Mouse (Mus musculus) stomach, embryonic 16.5 days (tissue): ENCODE results near the gene Rnf215. TPM values are rescaled to one million over a fixed set of nuclear protein-coding genes. Genes with fewer than 3 reads are reported as not detected.

ENCODE experiments used
- ATAC-seq: fragments of 200-750 bp; cut with Nextera tagmentation; 2 replicates; pipeline ENCODE4 v1.8.0; 2017; ENCODE audit warnings: moderate number of reproducible peaks, moderate TSS enrichment; ENCODE audit not compliant: insufficient read depth, low FRiP score
- H3K27ac ChIP-seq: fragments of 300-500 bp; sonication (generic); 2 replicates; pipeline ENCODE4 v1.5.1; 2014; ENCODE audit warnings: low read length
- H3K27me3 ChIP-seq: fragments of 300-500 bp; sonication (generic); 2 replicates; pipeline ENCODE4 v1.6.1; 2014; ENCODE audit warnings: low read length, control low read depth, mixed read lengths; ENCODE audit not compliant: control insufficient read depth, insufficient read depth
- H3K36me3 ChIP-seq: fragments of 300-500 bp; sonication (generic); 2 replicates; pipeline ENCODE4 v1.6.1; 2014; ENCODE audit warnings: low read length; ENCODE audit not compliant: control insufficient read depth, insufficient read depth
- H3K4me1 ChIP-seq: fragments of 300-500 bp; sonication (generic); 2 replicates; pipeline ENCODE4 v1.6.1; 2014; ENCODE audit warnings: low read length, control low read depth, mixed read lengths; ENCODE audit not compliant: control insufficient read depth, insufficient read depth
- H3K4me2 ChIP-seq: fragments of 300-500 bp; sonication (generic); 2 replicates; pipeline ENCODE4 v1.6.1; 2014; ENCODE audit warnings: low read depth, low read length, mixed read lengths
- H3K4me3 ChIP-seq: fragments of 300-500 bp; sonication (generic); replicated peaks from 2 replicates; pipeline ENCODE4 v1.5.1; 2014; ENCODE audit warnings: mild to moderate bottlenecking, low read length
- H3K9ac ChIP-seq: fragments of 300-500 bp; sonication (generic); 2 replicates; pipeline ENCODE4 v1.6.1; 2014; ENCODE audit warnings: low read length
- H3K9me3 ChIP-seq: fragments of 300-500 bp; sonication (generic); replicated peaks from 2 replicates; pipeline ENCODE4 v1.6.1; 2016; ENCODE audit warnings: low read length, control low read depth; ENCODE audit not compliant: control insufficient read depth
- WGBS: fragments of 180-500 bp; shearing (Covaris S2); extraction: QIAGEN DNeasy Blood & Tissue Kit; methylation state at CpG from one replicate; pipeline ENCODE4 v1.1.7; 2014; 5-methylcytosine and 5-hydroxymethylcytosine counted together
- microRNA-seq: library from miRNA; unstranded; fragments of <30 nt; microRNA quantifications from one replicate; pipeline ENCODE4, GENCODE M21; 2016
- polyA plus RNA-seq: library from polyadenylated mRNA; unstranded; fragments of >200 nt; fragmentation: Nextera tagmentation; extraction: Ambion mirVana; gene quantifications from 2 replicates; pipeline ENCODE4 v1.2.1, GENCODE M21; 2015

Rnf215 gene
- polyA plus RNA-seq, 1 experiment from 2014 or later: 21.7 TPM

DNA sequence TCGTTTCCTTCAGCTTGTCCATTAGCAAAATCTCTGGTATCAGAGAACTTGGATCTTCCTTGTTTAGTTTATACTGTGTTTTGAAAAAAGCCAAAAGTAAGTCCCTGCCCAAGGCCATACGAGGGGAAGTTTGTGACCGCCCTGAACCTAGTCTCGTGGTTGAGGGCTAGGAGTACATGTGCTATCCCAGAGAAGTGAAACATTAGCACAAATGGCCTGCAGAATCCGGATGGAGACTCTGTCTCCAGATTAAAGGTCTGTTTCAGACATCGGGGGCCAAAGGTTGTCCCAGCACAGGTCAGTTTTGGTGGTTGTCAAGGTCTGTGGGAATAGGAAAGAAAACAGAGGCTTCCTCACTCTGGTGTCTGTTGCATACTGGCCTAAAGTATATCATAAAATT lies 54.2 kb downstream of the Rnf215 start:
- H3K27ac ChIP-seq: no peak overlapping the region
- H3K4me3 ChIP-seq: no peak overlapping the region
- peaks cover 47% of the 10 kb centered on the region for H3K4me1 ChIP-seq
- ATAC-seq: no peak
- H3K9ac ChIP-seq: no peak overlapping the region
- H3K27me3 ChIP-seq: no peaks in the 10 kb centered on the region
- H3K9me3 ChIP-seq: no peaks in the 10 kb centered on the region
- H3K4me2 ChIP-seq: no peak overlapping the region
- no peaks in the 10 kb centered on the region for H3K36me3 ChIP-seq
- WGBS: 79% methylated on average over 6 of the region's 6 CpGs

DNA sequence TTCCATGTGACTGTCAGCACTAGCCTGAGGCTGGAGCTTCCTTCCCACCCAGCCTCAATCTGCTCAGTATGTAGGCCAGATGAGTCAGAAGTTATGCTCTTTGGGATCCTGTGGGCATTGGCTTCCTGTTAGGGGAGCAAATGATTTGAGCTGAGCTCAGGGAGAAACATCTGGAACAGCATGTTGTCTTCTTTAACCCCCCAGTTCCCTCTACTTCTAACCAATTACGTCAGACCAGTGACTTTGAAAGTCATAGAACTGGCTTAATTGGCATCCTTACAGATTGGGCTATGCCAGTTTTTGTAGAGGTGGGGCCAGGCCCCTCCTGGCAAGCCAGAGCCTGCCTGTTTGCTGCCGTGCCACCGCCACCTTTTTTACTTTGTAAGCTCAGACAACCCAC lies 55.7 kb downstream of the Rnf215 start:
- no peaks in the 10 kb centered on the region for H3K27me3 ChIP-seq
- 0 out of 2 replicates have a peak overlapping the region, but pooled peaks have one; percentile 2 for H3K4me2 ChIP-seq
- H3K9me3 ChIP-seq: no peaks in the 10 kb centered on the region
- H3K27ac ChIP-seq: peak overlapping the region; percentile 65
- H3K36me3 ChIP-seq: no peaks in the 10 kb centered on the region
- H3K4me1 ChIP-seq: peaks cover 46% of the 10 kb centered on the region
- 77% methylated on average over 3 of the region's 3 CpGs for WGBS
- H3K4me3 ChIP-seq: no peak overlapping the region
- no peak for ATAC-seq
- H3K9ac ChIP-seq: 0 out of 2 replicates have a peak overlapping the region, but pooled peaks have one; percentile 19

Small RNA genes within 50 kb of the gene (microRNA-seq; reads per million reads assigned to microRNA genes)
- gene Mir3060: 2.0 reads per million, percentile 7 among the genes with 10 or more reads in this experiment

Other genes with a start within 250 kb of the Rnf215 start
- 0.13 and 0.36 TPM in 2 replicates for gene 4921536K21Rik, start 240.1 kb upstream of the Rnf215 start, polyA plus RNA-seq
- 9.5 and 11.3 TPM in 2 replicates for gene Dusp18, start 240.0 kb upstream of the Rnf215 start, polyA plus RNA-seq
- 6.4 and 7.9 TPM in 2 replicates for gene Slc35e4, start 220.5 kb upstream of the Rnf215 start, polyA plus RNA-seq
- gene Tcn2, start 203.0 kb upstream of the Rnf215 start, polyA plus RNA-seq: 49.9 and 52.4 TPM in 2 replicates
- 73.8 and 79.0 TPM in 2 replicates for gene Pes1, start 171.2 kb upstream of the Rnf215 start, polyA plus RNA-seq
- 0.12 and 0.20 TPM in 2 replicates for gene 4930556J24Rik, start 158.4 kb upstream of the Rnf215 start, polyA plus RNA-seq
- gene Gal3st1, start 151.6 kb upstream of the Rnf215 start, polyA plus RNA-seq: 18.1 and 20.7 TPM in 2 replicates
- 1.1 and 1.4 TPM in 2 replicates for gene Sec14l4, start 103.7 kb upstream of the Rnf215 start, polyA plus RNA-seq
- 0.15 and 0.49 TPM in 2 replicates for gene Sec14l3, start 70.4 kb upstream of the Rnf215 start, polyA plus RNA-seq
- 17.7 and 19.6 TPM in 2 replicates for gene Mtfp1, start 39.8 kb upstream of the Rnf215 start, polyA plus RNA-seq
- 1.8 and 1.9 TPM in 2 replicates for gene Sec14l2, start 11.8 kb upstream of the Rnf215 start, polyA plus RNA-seq
- gene Ccdc157, start 25.1 kb downstream of the Rnf215 start, polyA plus RNA-seq: 5.7 and 5.8 TPM in 2 replicates
- gene Sf3a1, start 25.1 kb downstream of the Rnf215 start, polyA plus RNA-seq: 40.5 and 41.4 TPM in 2 replicates
- 36.5 and 36.9 TPM in 2 replicates for gene Tbc1d10a, start 51.6 kb downstream of the Rnf215 start, polyA plus RNA-seq
- gene Castor1, start 83.0 kb downstream of the Rnf215 start, polyA plus RNA-seq: 6.0 and 8.7 TPM in 2 replicates
- gene Osm, start 101.2 kb downstream of the Rnf215 start, polyA plus RNA-seq: 0.14 and 0.32 TPM in 2 replicates
- gene Lif, start 122.4 kb downstream of the Rnf215 start, polyA plus RNA-seq: 1.0 and 1.1 TPM in 2 replicates